8 mouse cellular contexts compared by ENCODE assay signal in genomic region chr8:129234027-129234733, GRCm38 (mm10). TPM values are rescaled to one million over a fixed set of nuclear protein-coding genes. Genes with fewer than 3 reads are reported as not detected.
A peak's percentile ranks its signal among the peaks of the same experiment; 100 is the strongest.
DNase-seq lines count a peak whose midpoint lies in the region; ATAC-seq and TF ChIP-seq lines count a peak whose summit lies in the region.

Gene 2610044O15Rik8 (minus strand): TSS chr8:129234406.

- no peaks in the 10 kb centered on the region for H3K36me3 ChIP-seq in embryonic facial prominence, embryonic 14.5 days (ENCODE audit: control insufficient read depth, insufficient read depth, low read length)
- H3K36me3 ChIP-seq in heart, adult 2 months (ENCODE audit: control insufficient read depth, insufficient read depth, low read length) = peaks cover 3% of the 10 kb centered on the region; the same call in 1 of the 2 replicates
- H3K36me3 ChIP-seq in limb, embryonic 13.5 days = no peaks in the 10 kb centered on the region
- no peaks in the 10 kb centered on the region for H3K36me3 ChIP-seq in midbrain, embryonic 16.5 days (ENCODE audit: control insufficient read depth, insufficient read depth, low read length)

- no peak for TF ChIP-seq CTCF in heart, adult 2 months (IDR thresholded peaks at IDR 0.05)

- intact Hi-C loops in heart, adult 2 months (cut with DNase I) = loop anchor here (2.0 kb wide), 1 partner anchor 29 kb away; no protein-coding TSS in a partner anchor

- peak within 1 kb of the TSS; percentile 91 for H3K27ac ChIP-seq in embryonic facial prominence, embryonic 14.5 days (replicated peaks; ENCODE audit: low read depth, low read length)
- H3K27ac ChIP-seq in heart, adult 2 months = peak within 1 kb of the TSS; percentile 86
- H3K27ac ChIP-seq in limb, embryonic 13.5 days = peak within 1 kb of the TSS; percentile 96
- H3K27ac ChIP-seq in midbrain, embryonic 16.5 days (ENCODE audit: low read length) = peak within 1 kb of the TSS; percentile 86

- H3K4me3 ChIP-seq in embryonic facial prominence, embryonic 14.5 days (ENCODE audit: low read depth, low read length) = peak within 1 kb of the TSS; percentile 53
- H3K4me3 ChIP-seq in heart, adult 2 months = peak within 1 kb of the TSS; percentile 75
- H3K4me3 ChIP-seq in limb, embryonic 13.5 days = peak within 1 kb of the TSS; percentile 62
- peak within 1 kb of the TSS; percentile 67 for H3K4me3 ChIP-seq in midbrain, embryonic 16.5 days (ENCODE audit: low read depth, low read length)

- peak; percentile 90 for DNase-seq in 3T3-L1 (ENCODE audit: low read depth, low spot score)
- peak; percentile 60 to 72 for DNase-seq in adrenal gland, postnatal 4 days (ENCODE audit: low spot score in 2 of 2)
- DNase-seq in embryonic facial prominence, embryonic 14.5 days (ENCODE audit: low spot score) = peak; percentile 95
- DNase-seq in heart, adult 2 months = peak; percentile 90 to 92
- DNase-seq in kidney, adult 8-10 months = peak; percentile 90
- peak; percentile 74 to 83 for DNase-seq in spleen, postnatal 10 days (ENCODE audit: low spot score in 2 of 2)

- TF ChIP-seq EP300 in heart, adult 2 months (IDR thresholded peaks at IDR 0.05; ENCODE audit: insufficient read depth, low read depth, low read length) = 0 out of 2 replicates have a peak, but pooled peaks have one; percentile 20

- under 1% methylated on average over 18 of the region's 18 CpGs for WGBS in embryonic facial prominence, embryonic 14.5 days
- under 1% methylated on average over 18 of the region's 18 CpGs for WGBS in heart, adult 2 months
- under 1% methylated on average over 18 of the region's 18 CpGs for WGBS in limb, embryonic 13.5 days
- 1% methylated on average over 18 of the region's 18 CpGs for WGBS in midbrain, embryonic 16.5 days

- peak; percentile 99 for ATAC-seq in embryonic facial prominence, embryonic 14.5 days (ENCODE audit: low read depth)
- peak; percentile 100 for ATAC-seq in limb, embryonic 13.5 days (ENCODE audit: low FRiP score, low read depth)
- peak; percentile 100 for ATAC-seq in midbrain, embryonic 16.5 days

- peak; percentile 80 for TF ChIP-seq POLR2A in heart, adult 2 months (IDR thresholded peaks at IDR 0.05; ENCODE audit: insufficient read depth, low read depth, low read length)

- H3K9ac ChIP-seq in embryonic facial prominence, embryonic 14.5 days (ENCODE audit: low read depth, low read length) = peak within 1 kb of the TSS; percentile 70
- peak within 1 kb of the TSS; percentile 88 for H3K9ac ChIP-seq in heart, adult 2 months (ENCODE audit: low read depth, low read length)
- H3K9ac ChIP-seq in limb, embryonic 13.5 days = peak within 1 kb of the TSS; percentile 73
- H3K9ac ChIP-seq in midbrain, embryonic 16.5 days (ENCODE audit: low read depth, low read length) = peak within 1 kb of the TSS; percentile 71

- no peaks in the 10 kb centered on the region for H3K9me3 ChIP-seq in embryonic facial prominence, embryonic 14.5 days (ENCODE audit: control insufficient read depth, low read length)
- H3K9me3 ChIP-seq in limb, embryonic 13.5 days = no peaks in the 10 kb centered on the region
- no peaks in the 10 kb centered on the region for H3K9me3 ChIP-seq in midbrain, embryonic 16.5 days (replicated peaks; ENCODE audit: control insufficient read depth, low read length, poor library complexity, severe bottlenecking)

- no peaks in the 10 kb centered on the region for H3K27me3 ChIP-seq in embryonic facial prominence, embryonic 14.5 days (replicated peaks; ENCODE audit: control insufficient read depth, insufficient read depth, low read length)
- H3K27me3 ChIP-seq in heart, adult 2 months (ENCODE audit: control insufficient read depth, insufficient read depth, low read length) = no peaks in the 10 kb centered on the region
- no peaks in the 10 kb centered on the region for H3K27me3 ChIP-seq in limb, embryonic 13.5 days
- no peaks in the 10 kb centered on the region for H3K27me3 ChIP-seq in midbrain, embryonic 16.5 days (ENCODE audit: control insufficient read depth, insufficient read depth, low read depth, low read length)

- H3K79me2 ChIP-seq in heart, adult 2 months (replicated peaks; ENCODE audit: control insufficient read depth, insufficient read depth, low read length) = no peaks in the 10 kb centered on the region; the same call in 1 of the 2 replicates

- H3K4me1 ChIP-seq in embryonic facial prominence, embryonic 14.5 days (ENCODE audit: control insufficient read depth, insufficient read depth, low read length) = no peaks in the 10 kb centered on the region
- peaks cover 3% of the 10 kb centered on the region for H3K4me1 ChIP-seq in heart, adult 2 months (ENCODE audit: control insufficient read depth, insufficient read depth, low read length)
- H3K4me1 ChIP-seq in limb, embryonic 13.5 days = peaks cover 12% of the 10 kb centered on the region
- H3K4me1 ChIP-seq in midbrain, embryonic 16.5 days (ENCODE audit: control insufficient read depth, insufficient read depth, low read length) = peaks cover 13% of the 10 kb centered on the region

- H3K4me2 ChIP-seq in embryonic facial prominence, embryonic 14.5 days (ENCODE audit: low read depth, low read length) = peak within 1 kb of the TSS; percentile 64
- peak within 1 kb of the TSS; percentile 71 for H3K4me2 ChIP-seq in limb, embryonic 13.5 days (replicated peaks)
- H3K4me2 ChIP-seq in midbrain, embryonic 16.5 days (ENCODE audit: low read length) = peak within 1 kb of the TSS; percentile 75

RNA-seq across cellular contexts. Expression of gene 2610044O15Rik8, which starts in this region (rescaled TPM):
- 10 to 100 TPM; 16.8 to 22.2 TPM for total RNA-seq in adrenal gland, postnatal 4 days (2021)
- 25.3 and 28.0 TPM in 2 replicates for polyA plus RNA-seq in embryonic facial prominence, embryonic 14.5 days (2014; fragmentation: Nextera tagmentation; extraction: Ambion mirVana)
- total RNA-seq in heart, adult 2 months (2021) = 10 to 100 TPM; 14.5 to 17.2 TPM
- polyA plus RNA-seq in heart, adult 2 months (2012; rRNA removed) = 4.8 and 9.3 TPM in 2 replicates
- polyA plus RNA-seq in limb, embryonic 13.5 days (2015; fragmentation: Nextera tagmentation; extraction: Ambion mirVana) = 24.5 and 26.5 TPM in 2 replicates
- 28.4 and 29.0 TPM in 2 replicates for polyA plus RNA-seq in midbrain, embryonic 16.5 days (2015; fragmentation: Nextera tagmentation; extraction: Ambion mirVana)

Comparison
In these comparisons a context has a peak if more than half of its experiments do, and no peak if none do; other contexts are left out.
1. Peak in every context shown above with its lines: DNase-seq, ATAC-seq, H3K4me3 ChIP-seq and H3K27ac ChIP-seq.